Mouse (Mus musculus): Measurements from ENCODE around the gene Ltb4r1. TPM values are rescaled to one million over a fixed set of nuclear protein-coding genes. Genes with fewer than 3 reads are reported as not detected.

The Ltb4r1 gene
- polyA plus RNA-seq, 1 experiment from 2014 or later, result 0.28 TPM

Other genes starting within 250 kb of the Ltb4r1 start
- gene Nrl, start 241.0 kb upstream of the Ltb4r1 start, polyA plus RNA-seq (2014; fragmentation: Nextera tagmentation; extraction: Ambion mirVana), result not detected in 2 replicates
- 10.7 and 11.6 TPM in 2 replicates for gene Pck2, start 225.7 kb upstream of the Ltb4r1 start, polyA plus RNA-seq (2014; fragmentation: Nextera tagmentation; extraction: Ambion mirVana)
- gene Dcaf11, start 206.0 kb upstream of the Ltb4r1 start, polyA plus RNA-seq (2014; fragmentation: Nextera tagmentation; extraction: Ambion mirVana), result 130 and 137 TPM in 2 replicates
- not detected in 2 replicates for gene A730061H03Rik, start 205.6 kb upstream of the Ltb4r1 start, polyA plus RNA-seq (2014; fragmentation: Nextera tagmentation; extraction: Ambion mirVana)
- gene Fitm1, start 190.3 kb upstream of the Ltb4r1 start, polyA plus RNA-seq (2014; fragmentation: Nextera tagmentation; extraction: Ambion mirVana), result not detected in 2 replicates
- gene Psme1, start 187.8 kb upstream of the Ltb4r1 start, polyA plus RNA-seq (2014; fragmentation: Nextera tagmentation; extraction: Ambion mirVana), result 192 and 204 TPM in 2 replicates
- 13.9 and 17.6 TPM in 2 replicates for gene Emc9, start 180.7 kb upstream of the Ltb4r1 start, polyA plus RNA-seq (2014; fragmentation: Nextera tagmentation; extraction: Ambion mirVana)
- gene Psme2, start 174.8 kb upstream of the Ltb4r1 start, polyA plus RNA-seq (2014; fragmentation: Nextera tagmentation; extraction: Ambion mirVana), result 206 and 213 TPM in 2 replicates
- gene Rnf31, start 174.3 kb upstream of the Ltb4r1 start, polyA plus RNA-seq (2014; fragmentation: Nextera tagmentation; extraction: Ambion mirVana), result 11.0 and 13.0 TPM in 2 replicates
- gene Irf9, start 162.4 kb upstream of the Ltb4r1 start, polyA plus RNA-seq (2014; fragmentation: Nextera tagmentation; extraction: Ambion mirVana), result 6.3 and 6.9 TPM in 2 replicates
- gene Rec8, start 147.9 kb upstream of the Ltb4r1 start, polyA plus RNA-seq (2014; fragmentation: Nextera tagmentation; extraction: Ambion mirVana), result 6.5 and 7.0 TPM in 2 replicates
- 80.8 and 82.5 TPM in 2 replicates for gene Ipo4, start 130.0 kb upstream of the Ltb4r1 start, polyA plus RNA-seq (2014; fragmentation: Nextera tagmentation; extraction: Ambion mirVana)
- gene Gm49378, start 128.1 kb upstream of the Ltb4r1 start, polyA plus RNA-seq (2014; fragmentation: Nextera tagmentation; extraction: Ambion mirVana), result 1.8 and 3.4 TPM in 2 replicates
- 56.5 and 57.5 TPM in 2 replicates for gene Tm9sf1, start 122.2 kb upstream of the Ltb4r1 start, polyA plus RNA-seq (2014; fragmentation: Nextera tagmentation; extraction: Ambion mirVana)
- 0.17 and 0.20 TPM in 2 replicates for gene Tssk4, start 115.8 kb upstream of the Ltb4r1 start, polyA plus RNA-seq (2014; fragmentation: Nextera tagmentation; extraction: Ambion mirVana)
- 62.7 and 64.4 TPM in 2 replicates for gene Mdp1, start 105.5 kb upstream of the Ltb4r1 start, polyA plus RNA-seq (2014; fragmentation: Nextera tagmentation; extraction: Ambion mirVana)
- gene Gmpr2, start 94.0 kb upstream of the Ltb4r1 start, polyA plus RNA-seq (2014; fragmentation: Nextera tagmentation; extraction: Ambion mirVana), result 48.7 and 49.6 TPM in 2 replicates
- 622 and 707 TPM in 2 replicates for gene Nedd8, start 93.8 kb upstream of the Ltb4r1 start, polyA plus RNA-seq (2014; fragmentation: Nextera tagmentation; extraction: Ambion mirVana)
- gene Tinf2, start 84.1 kb upstream of the Ltb4r1 start, polyA plus RNA-seq (2014; fragmentation: Nextera tagmentation; extraction: Ambion mirVana), result 30.6 and 37.5 TPM in 2 replicates
- gene Tgm1, start 52.0 kb upstream of the Ltb4r1 start, polyA plus RNA-seq (2014; fragmentation: Nextera tagmentation; extraction: Ambion mirVana), result 0.10 and 0.12 TPM in 2 replicates
- 34.2 and 38.3 TPM in 2 replicates for gene Rabggta, start 43.7 kb upstream of the Ltb4r1 start, polyA plus RNA-seq (2014; fragmentation: Nextera tagmentation; extraction: Ambion mirVana)
- 83.8 and 84.4 TPM in 2 replicates for gene Dhrs1, start 20.3 kb upstream of the Ltb4r1 start, polyA plus RNA-seq (2014; fragmentation: Nextera tagmentation; extraction: Ambion mirVana)
- gene Nop9, start 20.3 kb upstream of the Ltb4r1 start, polyA plus RNA-seq (2014; fragmentation: Nextera tagmentation; extraction: Ambion mirVana), result 36.3 and 36.6 TPM in 2 replicates
- gene Cideb, start 7.5 kb upstream of the Ltb4r1 start, polyA plus RNA-seq (2014; fragmentation: Nextera tagmentation; extraction: Ambion mirVana), result 0.14 TPM in 1 of 2 replicates, not detected in the other
- 0.07 and 0.14 TPM in 2 replicates for gene Ltb4r2, start 4.5 kb upstream of the Ltb4r1 start, polyA plus RNA-seq (2014; fragmentation: Nextera tagmentation; extraction: Ambion mirVana)
- gene Adcy4, start 18.1 kb downstream of the Ltb4r1 start, polyA plus RNA-seq (2014; fragmentation: Nextera tagmentation; extraction: Ambion mirVana), result 1.9 and 3.3 TPM in 2 replicates
- 2.4 and 4.1 TPM in 2 replicates for gene Ripk3, start 22.9 kb downstream of the Ltb4r1 start, polyA plus RNA-seq (2014; fragmentation: Nextera tagmentation; extraction: Ambion mirVana)
- 8.3 and 9.1 TPM in 2 replicates for gene Nfatc4, start 57.2 kb downstream of the Ltb4r1 start, polyA plus RNA-seq (2014; fragmentation: Nextera tagmentation; extraction: Ambion mirVana)
- 6.2 and 7.4 TPM in 2 replicates for gene Nynrin, start 88.0 kb downstream of the Ltb4r1 start, polyA plus RNA-seq (2014; fragmentation: Nextera tagmentation; extraction: Ambion mirVana)
- gene Cbln3, start 118.4 kb downstream of the Ltb4r1 start, polyA plus RNA-seq (2014; fragmentation: Nextera tagmentation; extraction: Ambion mirVana), result 0.20 and 0.27 TPM in 2 replicates
- gene Khnyn, start 119.0 kb downstream of the Ltb4r1 start, polyA plus RNA-seq (2014; fragmentation: Nextera tagmentation; extraction: Ambion mirVana), result 4.6 and 5.4 TPM in 2 replicates
- gene Sdr39u1, start 134.3 kb downstream of the Ltb4r1 start, polyA plus RNA-seq (2014; fragmentation: Nextera tagmentation; extraction: Ambion mirVana), result 99.0 and 110 TPM in 2 replicates
- 0.27 and 0.35 TPM in 2 replicates for gene Cma1, start 178.7 kb downstream of the Ltb4r1 start, polyA plus RNA-seq (2014; fragmentation: Nextera tagmentation; extraction: Ambion mirVana)
- not detected in 2 replicates for gene Cma2, start 185.0 kb downstream of the Ltb4r1 start, polyA plus RNA-seq (2014; fragmentation: Nextera tagmentation; extraction: Ambion mirVana)